Comparison of ENCODE assay signal across 13 mouse cellular contexts in genomic region chr2:105661623-105662066, GRCm38 (mm10). TPM values are rescaled to one million over a fixed set of nuclear protein-coding genes. Genes with fewer than 3 reads are reported as not detected.
DNase-seq lines count a peak whose midpoint lies in the region; ATAC-seq and TF ChIP-seq lines count a peak whose summit lies in the region.
"Had no signal": no experiment of that assay in that cellular context is flagged by ENCODE, and none has a peak within 500 bp of the region (broad histone marks: within the 10 kb centered on the region; RNA-seq: fewer than 3 reads in every experiment).

No protein-coding gene starts in this region.

- H3K9ac ChIP-seq in embryonic facial prominence, embryonic 14.5 days (ENCODE audit: low read depth, low read length) = no peak overlapping the region
- H3K9ac ChIP-seq in hindbrain, postnatal 0 days (replicated peaks; ENCODE audit: low read length) = no peak overlapping the region; the same call in 1 of the 2 replicates
- H3K9ac ChIP-seq: liver, embryonic 13.5 days; neural tube, embryonic 13.5 days had no signal

- no peaks in the 10 kb centered on the region for H3K36me3 ChIP-seq in E14TG2a.4 (ENCODE audit: insufficient read depth, low read length)
- no peaks in the 10 kb centered on the region for H3K36me3 ChIP-seq in embryonic facial prominence, embryonic 14.5 days (ENCODE audit: control insufficient read depth, insufficient read depth, low read length)
- no peaks in the 10 kb centered on the region for H3K36me3 ChIP-seq in hindbrain, postnatal 0 days (ENCODE audit: insufficient read depth, low read length)
- H3K36me3 ChIP-seq: liver, embryonic 13.5 days; neural tube, embryonic 13.5 days had no signal

- H3K9me3 ChIP-seq in E14TG2a.4 (ENCODE audit: low read length) = no peaks in the 10 kb centered on the region
- no peaks in the 10 kb centered on the region for H3K9me3 ChIP-seq in embryonic facial prominence, embryonic 14.5 days (ENCODE audit: control insufficient read depth, low read length)
- H3K9me3 ChIP-seq in hindbrain, postnatal 0 days (ENCODE audit: low read length) = no peaks in the 10 kb centered on the region
- H3K9me3 ChIP-seq: liver, embryonic 13.5 days; neural tube, embryonic 13.5 days had no signal

- no peak overlapping the region for H3K4me2 ChIP-seq in embryonic facial prominence, embryonic 14.5 days (ENCODE audit: low read depth, low read length)
- H3K4me2 ChIP-seq in hindbrain, postnatal 0 days (ENCODE audit: low read depth, low read length) = peak overlapping the region; percentile 52
- H3K4me2 ChIP-seq: liver, embryonic 13.5 days had no signal

- under 1% methylated on average over 18 of the region's 18 CpGs for WGBS in embryonic facial prominence, embryonic 14.5 days
- 2% methylated on average over 18 of the region's 18 CpGs for WGBS in hindbrain, postnatal 0 days

- TF ChIP-seq CTCF in E14TG2a.4 (conservative IDR thresholded peaks at IDR 0.05; ENCODE audit: low read length) = no peak
- TF ChIP-seq CTCF in hindbrain, postnatal 0 days (IDR thresholded peaks at IDR 0.05; ENCODE audit: low read depth) = no peak

- H3K4me3 ChIP-seq in E14TG2a.4 (replicated peaks; ENCODE audit: low read length) = 0 out of 2 replicates have a peak overlapping the region, but pooled peaks have one; percentile 66
- H3K4me3 ChIP-seq in embryonic facial prominence, embryonic 14.5 days (ENCODE audit: low read depth, low read length) = no peak overlapping the region
- peak overlapping the region; percentile 29 for H3K4me3 ChIP-seq in hindbrain, postnatal 0 days (ENCODE audit: low read length)
- H3K4me3 ChIP-seq: erythroblast, embryonic 14.5 days; liver, embryonic 13.5 days; neural tube, embryonic 13.5 days had no signal

- peaks cover 44% of the 10 kb centered on the region for H3K4me1 ChIP-seq in E14TG2a.4 (replicated peaks; ENCODE audit: low read depth, low read length)
- H3K4me1 ChIP-seq in embryonic facial prominence, embryonic 14.5 days (ENCODE audit: control insufficient read depth, insufficient read depth, low read length) = peaks cover 3% of the 10 kb centered on the region; the same call in 1 of the 2 replicates
- H3K4me1 ChIP-seq in hindbrain, postnatal 0 days (ENCODE audit: insufficient read depth, low read length) = 0 out of 2 replicates have a peak, but pooled peaks cover 2% of the 10 kb centered on the region
- H3K4me1 ChIP-seq: liver, embryonic 13.5 days had no signal

- peaks cover 97% of the 10 kb centered on the region for H3K27me3 ChIP-seq in E14TG2a.4 (ENCODE audit: insufficient read depth, low read length)
- H3K27me3 ChIP-seq in embryonic facial prominence, embryonic 14.5 days (replicated peaks; ENCODE audit: control insufficient read depth, insufficient read depth, low read length) = peaks cover 96% of the 10 kb centered on the region
- peaks cover 46% of the 10 kb centered on the region for H3K27me3 ChIP-seq in hindbrain, postnatal 0 days (ENCODE audit: insufficient read depth, low read length)

- no peak for ATAC-seq in cerebellum, adult (ENCODE audit: insufficient number of reproducible peaks, low FRiP score, low TSS enrichment)
- ATAC-seq in embryonic facial prominence, embryonic 14.5 days (ENCODE audit: low read depth) = peak; percentile 37; the same call in 1 of the 2 replicates
- peak; percentile 61; the same call in 1 of the 2 replicates for ATAC-seq in hindbrain, postnatal 0 days
- ATAC-seq in megakaryocyte, adult 5-6 weeks (ENCODE audit: poor library complexity, severe bottlenecking) = no peak

- peak; percentile 83 to 91 for DNase-seq in cerebellum, postnatal 10 days
- DNase-seq in embryonic facial prominence, embryonic 14.5 days (ENCODE audit: low spot score) = no peak
- peak; percentile 63 for DNase-seq in hindbrain, postnatal 0 days (ENCODE audit: low spot score)
- no peak for DNase-seq in urinary bladder, postnatal 36 days (ENCODE audit: low spot score in 2 of 2)
- DNase-seq in right cerebral cortex, postnatal 25 days = no peak
- DNase-seq: gastrocnemius, postnatal 36 days; liver, embryonic 13.5 days; thymus, adult 18-20 months had no signal

- H3K27ac ChIP-seq in embryonic facial prominence, embryonic 14.5 days (replicated peaks; ENCODE audit: low read depth, low read length) = no peak overlapping the region
- H3K27ac ChIP-seq in hindbrain, postnatal 0 days = peak overlapping the region; percentile 70
- H3K27ac ChIP-seq: liver, embryonic 13.5 days; neural tube, embryonic 13.5 days had no signal

RNA-seq across cellular contexts. Expression of gene Pax6, which starts 7.1 kb away (rescaled TPM):
- 1.8 and 2.6 TPM in 2 replicates for polyA plus RNA-seq in embryonic facial prominence, embryonic 14.5 days (2014; fragmentation: Nextera tagmentation; extraction: Ambion mirVana)
- total RNA-seq in hindbrain, postnatal 0 days (2014; rRNA removed) = 88.7 and 136 TPM in 2 replicates
- polyA plus RNA-seq in hindbrain, postnatal 0 days (2015; fragmentation: Nextera tagmentation; extraction: Ambion mirVana) = 68.7 and 82.3 TPM in 2 replicates
- not detected in 2 replicates for total RNA-seq in megakaryocyte, adult 5-6 weeks (2015)
- not detected in 2 replicates for total RNA-seq in megakaryocyte, adult 5-6 weeks (2017)
- total RNA-seq: gastrocnemius, postnatal 36 days had no signal

Comparison
In these comparisons a context has a peak if more than half of its experiments do, and no peak if none do; other contexts are left out.
1. DNase-seq: peak in cerebellum, postnatal 10 days (2 of 2) and hindbrain, postnatal 0 days (single experiment); none in embryonic facial prominence, embryonic 14.5 days (single experiment), urinary bladder, postnatal 36 days (0 of 2) and right cerebral cortex, postnatal 25 days (single experiment).
2. ATAC-seq: peak in embryonic facial prominence, embryonic 14.5 days (single experiment) and hindbrain, postnatal 0 days (single experiment); none in cerebellum, adult (single experiment) and megakaryocyte, adult 5-6 weeks (single experiment).
3. RNA of gene Pax6, which starts 7.1 kb away (total RNA-seq): 88.7 to 136 TPM in hindbrain, postnatal 0 days; not detected in megakaryocyte, adult 5-6 weeks; every median in the first group is over 10 times any median in the second.